Mouse (Mus musculus): ENCODE data around the gene Rheb. TPM values are rescaled to one million over a fixed set of nuclear protein-coding genes. Genes with fewer than 3 reads are reported as not detected.
A peak's percentile ranks its signal among the peaks of the same experiment; 100 is the strongest.
"Not testable (repeated sequence)": the region's sequence is repeated elsewhere in the genome, so short reads cannot be mapped to it uniquely, and the experiment has no call there.

Gene Rheb
- 100 to 1,000 TPM; 120 to 122 TPM for total RNA-seq (2021)
- long read RNA-seq, transcript Rheb-201 (8 exons, 1,784 nt): major isoform, 398 of 417 reads
- long read RNA-seq, partial matches to known transcripts: 5 of 417 reads
- long read RNA-seq, other reads (novel, unspliced or antisense): 14 of 417 reads

GRCm38 (mm10) chr5:24842274-24843102 is at the start of gene Rheb:
Rheb (minus strand) TSS chr5:24842624.
- peak; percentile 98 for DNase-seq (ENCODE audit: low spot score in 2 of 2)

GRCm38 (mm10) chr5:24889860-24890259 is 47.4 kb upstream of the Rheb start:
- no peak for DNase-seq (ENCODE audit: low spot score in 2 of 2)

- DNase-seq (ENCODE audit: low spot score in 2 of 2): no peak
Measured at GRCm38 (mm10) chr5:24888874-24889591, 46.6 kb upstream of the Rheb start.

- no peak for DNase-seq (ENCODE audit: low spot score in 2 of 2)
Measured at GRCm38 (mm10) chr5:24887271-24887670, 44.8 kb upstream of the Rheb start.

- DNase-seq (ENCODE audit: low spot score in 2 of 2): no peak
Measured at GRCm38 (mm10) chr5:24878713-24879112, 36.3 kb upstream of the Rheb start.

GRCm38 (mm10) chr5:24877836-24878624 is 35.6 kb upstream of the Rheb start:
- no peak for DNase-seq (ENCODE audit: low spot score in 2 of 2)

- DNase-seq (ENCODE audit: low spot score in 2 of 2): no peak
Measured at GRCm38 (mm10) chr5:24876653-24877052, 34.2 kb upstream of the Rheb start.

- peak; percentile 53 to 77 for DNase-seq (ENCODE audit: low spot score in 2 of 2)
Measured at GRCm38 (mm10) chr5:24874111-24874510, 31.7 kb upstream of the Rheb start.

GRCm38 (mm10) chr5:24873221-24873620 is 30.8 kb upstream of the Rheb start:
- DNase-seq (ENCODE audit: low spot score in 2 of 2): no peak

- no peak for DNase-seq (ENCODE audit: low spot score in 2 of 2)
Measured at GRCm38 (mm10) chr5:24871276-24871675, 28.9 kb upstream of the Rheb start.

GRCm38 (mm10) chr5:24869796-24870289 is 27.4 kb upstream of the Rheb start:
- no peak for DNase-seq (ENCODE audit: low spot score in 2 of 2)

GRCm38 (mm10) chr5:24863804-24864203 is 21.4 kb upstream of the Rheb start:
- DNase-seq (ENCODE audit: low spot score in 2 of 2): no peak

GRCm38 (mm10) chr5:24861449-24861930 is 19.1 kb upstream of the Rheb start:
- no peak for DNase-seq (ENCODE audit: low spot score in 2 of 2)

GRCm38 (mm10) chr5:24860635-24861448 is 18.4 kb upstream of the Rheb start:
- DNase-seq (ENCODE audit: low spot score in 2 of 2): peak; percentile 74 to 78

GRCm38 (mm10) chr5:24859771-24860540 is 17.5 kb upstream of the Rheb start:
- DNase-seq (ENCODE audit: low spot score in 2 of 2): no peak

- no peak for DNase-seq (ENCODE audit: low spot score in 2 of 2)
Measured at GRCm38 (mm10) chr5:24854827-24855600, 12.6 kb upstream of the Rheb start.

- DNase-seq (ENCODE audit: low spot score in 2 of 2): no peak
Measured at GRCm38 (mm10) chr5:24854256-24854655, 11.8 kb upstream of the Rheb start.

- not testable (repeated sequence) for DNase-seq (ENCODE audit: low spot score in 2 of 2)
Measured at GRCm38 (mm10) chr5:24848261-24848660, 5.8 kb upstream of the Rheb start.

- no peak for DNase-seq (ENCODE audit: low spot score in 2 of 2)
Measured at GRCm38 (mm10) chr5:24843841-24844240, 1.4 kb upstream of the Rheb start.

All from layer of hippocampus, postnatal 10 days (tissue).